Mouse (Mus musculus): ENCODE measurements at regions not wholly inside any gene's neighbourhood (a gene's known extent, or its start where the extent isn't known, plus 50 kb on each side); places are given as distances from the start of the nearest gene placed in this dataset.

- peak; percentile 89 for DNase-seq
Measured at GRCm38 (mm10) chr8:5601116-5601515, 496.0 kb upstream of the Slc10a2 start.

GRCm38 (mm10) chr8:5591571-5591970 is 486.4 kb upstream of the Slc10a2 start:
- DNase-seq: no peak
